Mouse (Mus musculus) heart, postnatal 36 days (tissue): ENCODE measurements around the gene Rapgef6. TPM values are rescaled to one million over a fixed set of nuclear protein-coding genes. Genes with fewer than 3 reads are reported as not detected.

Source experiments
- DNase-seq, 2 experiments: peaks; one replicate each; pipeline ENCODE4 v3.0.0; 2021 to 2022
- intact Hi-C: fragments of 180-260 bp; cut with DNase I; formaldehyde crosslinking; loops from one replicate; pipeline ENCODE4 v1.15.1; 2025
- total RNA-seq, 2 experiments: library from RNA; stranded (reverse); gene quantifications; 2 replicates each; pipeline ENCODE4 v1.2.3; 2021

The Rapgef6 gene
- total RNA-seq, 2 experiments from 2014 or later = 17.5 to 18.4 TPM

DNA sequence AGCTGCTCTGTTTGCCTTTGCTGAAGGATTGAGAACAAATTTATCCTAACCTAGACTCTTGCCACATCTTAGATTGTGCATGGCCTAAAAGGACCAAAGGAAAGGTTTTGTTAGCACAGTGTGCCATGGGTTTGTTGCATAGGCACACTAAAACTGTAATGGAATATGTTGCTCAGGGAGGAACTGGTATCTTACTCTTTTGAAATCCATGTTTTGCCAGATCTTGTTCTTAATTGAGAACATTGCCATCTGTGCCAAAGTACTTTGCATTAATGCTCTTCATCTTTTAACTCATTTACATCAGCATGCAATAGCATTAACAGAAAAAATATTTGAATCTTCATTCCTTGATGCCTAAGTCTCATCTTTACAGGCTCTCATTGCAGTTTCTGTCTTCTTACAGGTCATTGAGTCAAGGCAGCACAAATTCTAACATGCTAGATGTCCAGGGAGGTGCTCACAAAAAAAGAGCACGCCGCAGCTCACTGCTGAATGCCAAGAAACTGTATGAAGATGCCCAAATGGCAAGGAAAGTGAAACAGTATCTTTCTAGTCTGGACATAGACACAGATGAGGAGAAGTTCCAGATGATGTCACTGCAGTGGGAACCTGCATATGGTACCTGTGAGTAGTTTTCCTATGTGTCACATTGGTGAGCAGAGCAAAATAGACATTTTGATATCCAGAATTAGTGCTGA lies 153.3 kb downstream of the Rapgef6 start:
- intact Hi-C loops = no loop called here
- no peak for DNase-seq

DNA sequence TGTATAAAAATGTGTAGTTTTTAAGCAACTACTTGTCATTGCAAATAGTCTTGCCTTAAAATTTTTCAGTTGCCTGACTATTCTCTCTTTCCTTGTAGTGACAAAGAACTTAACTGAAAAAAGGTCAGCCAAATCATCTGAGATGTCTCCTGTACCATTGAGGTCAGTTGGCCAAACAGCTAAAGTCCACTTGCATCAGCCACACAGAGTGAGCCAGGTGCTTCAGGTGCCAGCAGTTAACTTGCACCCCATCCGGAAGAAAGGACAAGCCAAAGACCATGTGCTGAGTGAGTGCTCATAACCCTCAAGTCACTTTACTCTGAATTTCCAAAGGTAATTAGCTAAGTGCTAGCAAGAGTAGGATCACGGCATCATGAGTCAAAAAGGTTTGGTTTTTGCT lies 156.5 kb downstream of the Rapgef6 start:
- DNase-seq = no peak
- intact Hi-C loops = no loop called here

DNA sequence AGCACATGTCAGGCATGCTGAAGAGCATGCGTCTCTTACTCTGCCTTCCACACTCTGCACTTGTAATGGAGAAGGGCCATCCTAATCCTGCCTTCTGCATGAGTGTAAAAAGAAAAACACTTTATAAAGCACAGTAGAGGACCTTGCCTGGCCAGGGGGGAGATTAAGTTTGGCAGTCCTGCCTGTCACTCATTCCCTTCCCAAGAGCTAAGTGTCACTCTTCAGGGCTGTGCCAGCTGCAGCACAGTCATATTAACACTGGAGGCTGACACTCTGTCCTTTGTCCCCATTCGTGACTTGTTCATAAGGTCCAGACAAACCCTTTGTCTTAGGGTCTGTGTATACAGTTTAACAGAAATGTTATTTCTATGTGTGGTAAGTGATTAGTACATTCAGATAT lies 162.2 kb downstream of the Rapgef6 start:
- DNase-seq = no peak
- intact Hi-C loops = no loop called here

DNA sequence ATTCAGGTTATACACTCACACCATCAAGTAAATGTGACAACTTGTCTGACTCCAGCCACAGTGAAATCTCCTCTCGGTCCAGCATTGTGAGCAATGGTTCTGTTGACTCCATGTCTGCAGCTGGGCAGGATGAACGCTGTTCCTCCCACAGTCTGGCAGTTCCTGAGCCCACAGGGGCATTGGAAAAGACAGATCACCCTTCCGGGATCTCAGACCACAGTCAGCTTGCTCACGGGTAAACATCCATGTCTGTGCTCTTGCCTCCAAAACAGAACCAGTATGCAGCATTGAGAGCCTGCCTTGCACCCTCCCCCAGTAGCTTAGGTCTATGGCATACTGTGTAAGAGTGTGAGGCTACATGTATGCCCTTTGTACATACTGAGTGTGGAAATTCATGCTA lies 167.5 kb downstream of the Rapgef6 start:
- DNase-seq = no peak
- intact Hi-C loops = no loop called here

DNA sequence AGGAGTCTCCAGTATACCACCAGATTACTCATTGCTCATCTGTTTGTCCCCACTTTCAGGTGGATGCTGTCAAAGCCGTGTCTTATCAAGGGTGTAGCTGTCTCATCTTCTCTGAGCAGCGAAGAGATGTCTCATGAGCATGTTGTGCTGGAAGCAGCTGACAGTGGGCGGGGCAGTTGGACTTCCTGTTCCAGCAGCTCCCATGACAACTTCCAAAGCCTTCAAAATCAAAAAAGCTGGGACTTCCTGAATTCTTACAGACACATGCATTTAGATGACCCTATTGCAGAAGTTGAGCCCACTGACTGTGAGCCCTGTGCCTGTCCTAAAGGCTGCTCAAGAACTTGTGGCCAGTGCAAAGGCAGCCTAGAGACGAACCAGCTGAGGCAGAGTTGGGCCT lies 168.5 kb downstream of the Rapgef6 start:
- DNase-seq = peak; percentile 45 to 59
- intact Hi-C loops = no loop called here

DNA sequence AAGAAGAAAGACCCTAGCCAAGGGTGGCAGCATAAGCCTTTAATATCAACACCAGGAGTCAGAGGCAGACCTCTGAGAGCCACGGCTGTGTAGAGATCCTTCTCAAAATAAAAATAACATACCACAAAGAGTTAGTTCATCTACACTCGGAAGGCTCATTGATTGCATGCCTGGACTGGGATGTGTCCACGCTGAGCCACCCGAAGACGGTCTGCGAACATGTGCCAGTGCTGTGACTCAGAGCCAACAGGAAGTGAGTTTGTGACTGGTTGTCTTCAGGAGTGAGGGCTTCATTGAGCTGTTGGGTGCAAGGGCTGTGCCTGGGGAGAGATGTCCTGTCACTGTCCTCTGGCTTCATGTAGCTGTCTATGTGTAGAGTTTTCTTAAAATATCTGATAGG lies 171.0 kb downstream of the Rapgef6 start:
- intact Hi-C loops = no loop called here
- no peak for DNase-seq

DNA sequence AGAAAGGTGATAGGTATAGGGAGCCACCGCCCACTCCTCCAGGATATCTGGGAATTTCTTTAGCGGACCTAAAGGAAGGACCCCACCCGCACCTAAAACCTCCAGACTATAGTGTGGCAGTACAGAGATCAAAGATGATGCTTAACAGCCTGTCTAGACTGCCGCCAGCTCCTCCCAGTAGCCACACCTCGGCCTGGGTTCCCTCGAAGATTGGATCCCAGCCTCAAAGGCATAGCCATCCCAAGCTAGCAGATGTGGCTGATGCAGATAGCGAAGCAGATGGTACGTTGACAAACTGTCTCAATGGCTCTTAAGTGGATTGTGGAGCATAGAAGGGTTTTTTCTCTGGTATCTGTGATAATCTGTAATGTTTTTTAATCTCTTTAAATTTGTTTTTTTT lies 171.6 kb downstream of the Rapgef6 start:
- DNase-seq = no peak
- intact Hi-C loops = no loop called here

DNA sequence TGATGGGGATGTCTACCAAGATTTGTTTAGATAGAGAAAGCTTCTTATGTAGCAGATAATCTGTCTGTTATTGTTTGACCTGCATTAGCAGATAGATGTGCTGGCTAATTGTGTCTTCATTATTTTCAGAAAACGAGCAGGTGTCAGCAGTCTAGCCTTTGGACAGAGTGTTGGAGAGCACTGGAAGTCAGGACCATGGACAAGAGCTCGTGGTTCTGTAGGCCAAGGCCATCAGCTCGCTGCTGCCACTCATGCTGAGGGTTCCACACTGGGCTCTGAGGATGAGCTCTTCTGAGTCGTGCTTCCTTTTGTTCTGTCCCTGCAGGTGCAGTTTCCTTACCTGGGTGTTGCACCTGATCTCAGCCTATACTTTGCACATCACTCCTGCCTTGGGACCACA lies 173.3 kb downstream of the Rapgef6 start:
- DNase-seq = no peak
- intact Hi-C loops = no loop called here

DNA sequence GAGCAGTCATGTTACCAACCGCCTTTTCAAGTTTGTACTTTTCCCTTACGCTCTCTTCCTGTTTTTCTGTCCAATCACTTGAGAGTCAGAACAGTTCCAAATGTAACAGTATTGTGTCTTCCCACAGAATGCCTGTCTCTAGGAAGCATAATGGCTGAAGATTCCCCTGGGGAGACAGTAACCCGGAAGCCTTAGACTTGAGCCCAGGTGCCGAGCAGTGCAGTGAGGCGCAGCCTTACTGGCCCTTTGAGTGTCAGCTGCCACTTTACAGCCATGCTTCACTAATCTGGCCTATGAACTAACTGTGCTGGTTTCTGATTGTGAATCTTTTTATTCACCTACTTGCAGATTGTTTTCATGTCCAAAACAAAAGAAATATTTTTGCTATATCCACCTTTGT lies 175.0 kb downstream of the Rapgef6 start:
- intact Hi-C loops = no loop called here
- DNase-seq = no peak

DNA sequence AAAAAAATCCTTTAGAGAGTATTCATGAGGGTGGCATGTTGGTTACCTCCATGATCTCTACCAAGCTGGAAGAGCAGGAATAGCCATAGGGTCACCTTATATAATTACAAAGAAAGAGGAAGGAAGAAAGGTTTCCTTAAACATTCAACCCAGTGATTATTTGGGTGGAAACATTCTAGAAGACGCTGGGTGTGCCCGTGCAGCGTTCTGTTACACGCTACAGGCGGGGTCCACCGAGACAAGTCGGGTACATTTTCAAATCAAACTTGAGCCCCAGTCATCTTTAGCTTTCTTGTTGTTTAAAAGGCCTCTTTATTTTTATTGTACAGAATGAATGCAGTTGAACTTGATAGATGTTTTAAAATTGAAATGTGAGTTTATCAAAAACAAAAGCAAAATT lies 176.0 kb downstream of the Rapgef6 start:
- intact Hi-C loops = no loop called here
- no peak for DNase-seq

DNA sequence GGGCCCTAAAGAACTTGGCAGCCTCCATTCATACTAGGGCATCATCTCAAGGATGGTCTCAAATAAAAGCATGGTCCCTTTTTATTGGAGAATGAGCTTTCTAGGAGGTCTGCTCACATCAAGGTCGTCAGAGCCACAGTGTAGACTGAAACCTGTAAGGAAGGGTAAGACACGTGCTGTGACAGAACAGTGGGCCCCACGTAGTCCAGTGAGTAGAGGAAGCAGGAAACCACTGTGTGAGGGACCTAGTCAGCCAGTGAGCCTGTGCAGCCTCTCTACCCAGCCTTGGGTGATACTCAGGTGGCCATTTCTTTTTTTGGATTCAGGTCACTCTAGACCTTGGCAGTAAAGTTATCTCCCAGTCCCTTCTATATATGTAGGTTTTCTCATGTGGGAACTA lies 177.3 kb downstream of the Rapgef6 start:
- intact Hi-C loops = loop anchor here (5.0 kb wide), 1 partner anchor 287 kb away; no protein-coding TSS in a partner anchor
- no peak for DNase-seq

DNA sequence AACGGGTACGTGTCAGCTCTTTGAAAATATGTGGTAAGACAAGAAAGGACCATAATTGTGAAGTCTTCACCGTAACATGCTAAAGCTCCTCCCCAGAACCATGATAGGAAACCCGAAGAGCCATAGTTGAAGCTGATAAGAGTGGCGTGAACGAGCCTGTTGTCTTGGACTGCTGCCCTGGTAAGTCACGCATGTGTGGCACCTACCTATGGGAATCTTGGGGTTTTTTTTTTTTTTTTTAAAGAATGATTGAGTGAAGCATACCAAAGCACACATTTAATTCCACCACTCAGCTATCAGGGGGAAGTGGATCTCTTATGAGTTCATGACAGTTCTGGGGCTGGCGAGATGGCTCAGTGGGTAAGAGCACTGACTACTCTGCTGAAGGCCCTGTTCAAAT lies 179.2 kb downstream of the Rapgef6 start:
- DNase-seq = no peak
- intact Hi-C loops = loop anchor here (1.0 to 5.0 kb wide), 3 partner anchors 83 to 285 kb away; no protein-coding TSS in a partner anchor

DNA sequence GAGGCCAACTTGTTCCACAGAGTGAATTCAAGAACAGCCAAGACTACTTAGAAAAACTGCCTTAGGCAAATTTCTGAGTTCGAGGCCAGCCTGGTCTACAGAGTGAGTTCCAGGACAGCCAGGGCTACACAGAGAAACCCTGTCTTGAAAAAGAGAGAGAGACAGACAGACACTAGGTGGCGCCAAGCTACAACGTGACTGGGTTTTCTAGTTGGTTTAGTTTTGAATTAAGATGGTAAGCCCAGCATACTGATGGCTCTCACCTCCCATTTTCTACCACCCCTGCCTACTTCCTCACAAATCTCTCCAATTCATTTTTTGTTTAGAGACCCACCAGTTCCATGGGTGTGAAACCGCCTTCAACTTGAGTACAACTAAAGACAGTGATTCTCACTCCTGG lies 180.7 kb downstream of the Rapgef6 start:
- intact Hi-C loops = loop anchor here (1.0 to 5.0 kb wide), 3 partner anchors 160 to 284 kb away; no protein-coding TSS in a partner anchor
- DNase-seq = peak; percentile 78 to 85

DNA sequence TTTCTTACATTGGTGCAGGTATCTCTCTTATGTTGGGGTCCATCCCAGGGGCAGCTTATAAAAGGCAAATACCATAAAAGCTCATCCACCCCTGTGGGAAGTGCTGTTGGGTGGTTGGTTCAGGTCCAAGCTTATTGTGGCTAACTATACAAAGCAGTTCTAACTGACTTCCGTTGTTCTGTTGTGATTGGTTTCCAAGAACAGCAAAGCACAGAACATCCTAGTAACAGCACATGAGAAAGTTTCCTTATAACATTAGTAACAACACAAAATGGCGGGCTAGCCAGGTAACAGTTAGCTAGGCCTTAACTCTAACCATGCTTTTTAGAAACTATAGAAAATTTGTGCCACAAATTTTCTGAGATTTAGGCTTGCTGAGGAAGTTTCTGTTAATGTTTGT lies 185.5 kb downstream of the Rapgef6 start:
- DNase-seq = no peak
- intact Hi-C loops = no loop called here

DNA sequence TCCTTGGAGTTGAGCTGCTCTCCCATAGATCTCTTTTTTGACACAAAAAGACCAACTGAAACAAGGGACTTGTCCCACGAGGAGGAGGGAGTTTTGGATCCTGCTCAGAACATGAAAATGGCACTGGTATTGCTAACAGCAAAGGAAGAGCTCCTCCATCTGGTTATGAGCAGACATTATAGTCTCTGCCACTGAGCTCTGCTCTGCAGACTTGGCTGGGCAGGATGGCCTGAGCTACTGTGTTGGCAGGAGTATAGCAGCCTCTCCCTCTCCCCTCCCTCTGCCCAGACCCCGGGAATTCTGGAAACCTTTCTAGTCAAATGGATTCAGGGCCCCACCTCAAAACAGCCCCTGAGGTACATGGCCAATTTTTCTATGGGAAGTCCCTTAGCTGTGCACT lies 187.0 kb downstream of the Rapgef6 start:
- no peak for DNase-seq
- intact Hi-C loops = no loop called here

DNA sequence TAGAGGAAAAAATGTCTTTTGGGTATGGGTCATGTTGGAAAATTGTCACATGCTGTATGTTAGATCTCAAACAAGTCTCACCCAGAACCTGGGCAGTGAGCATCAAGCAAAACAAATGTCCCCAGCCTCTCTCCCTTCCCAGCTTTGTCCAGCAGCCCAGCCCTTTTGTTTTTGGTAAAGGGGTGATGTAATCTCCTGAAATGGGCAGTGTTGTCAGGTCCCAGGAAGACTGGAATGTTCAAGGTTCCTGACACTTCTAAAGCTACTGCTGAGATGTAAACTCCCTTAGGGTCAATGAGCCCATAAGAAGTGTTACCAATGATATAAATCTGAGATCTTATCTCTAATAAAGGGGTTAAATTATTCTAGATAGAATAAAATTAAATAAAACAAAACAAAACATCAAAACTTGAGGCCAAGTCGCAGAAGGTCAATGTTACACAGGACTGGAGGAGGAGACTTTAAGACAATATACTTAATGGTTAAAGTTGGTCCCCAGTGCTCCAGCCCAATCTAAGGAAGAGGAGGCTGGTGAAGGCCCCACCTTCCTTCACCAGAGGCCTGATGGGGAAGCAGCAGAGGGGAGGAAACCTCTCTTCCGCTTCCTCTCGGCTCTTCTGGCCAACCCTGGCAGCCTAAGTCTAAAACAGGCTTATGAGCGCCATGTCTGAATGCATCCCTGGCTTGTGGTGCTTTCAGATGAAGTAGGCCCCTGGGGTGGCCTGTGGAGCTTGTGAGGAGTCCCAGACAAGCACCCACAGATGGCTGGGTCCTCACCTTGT lies 188.1 kb downstream of the Rapgef6 start:
- intact Hi-C loops = no loop called here
- no peak for DNase-seq

DNA sequence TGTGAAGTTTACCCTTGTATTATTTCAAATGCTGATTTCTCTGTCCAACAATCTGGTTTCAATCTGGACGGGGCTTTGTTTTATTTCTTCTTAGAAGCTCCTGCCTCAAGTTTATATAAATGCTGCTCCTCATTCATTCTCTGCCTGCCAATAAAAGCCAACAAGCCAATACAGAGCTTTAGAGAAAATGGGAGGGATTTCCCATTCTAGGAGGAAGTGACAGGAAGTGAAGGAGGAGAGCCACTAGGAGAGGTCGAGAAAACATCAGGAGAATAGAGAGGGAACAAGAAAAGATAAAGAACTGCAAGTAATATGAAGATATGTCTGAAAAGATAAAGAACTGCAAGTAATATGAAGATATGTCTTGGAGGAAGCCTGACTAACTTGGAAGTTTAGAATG lies 190.2 kb downstream of the Rapgef6 start:
- intact Hi-C loops = no loop called here
- no peak for DNase-seq

DNA sequence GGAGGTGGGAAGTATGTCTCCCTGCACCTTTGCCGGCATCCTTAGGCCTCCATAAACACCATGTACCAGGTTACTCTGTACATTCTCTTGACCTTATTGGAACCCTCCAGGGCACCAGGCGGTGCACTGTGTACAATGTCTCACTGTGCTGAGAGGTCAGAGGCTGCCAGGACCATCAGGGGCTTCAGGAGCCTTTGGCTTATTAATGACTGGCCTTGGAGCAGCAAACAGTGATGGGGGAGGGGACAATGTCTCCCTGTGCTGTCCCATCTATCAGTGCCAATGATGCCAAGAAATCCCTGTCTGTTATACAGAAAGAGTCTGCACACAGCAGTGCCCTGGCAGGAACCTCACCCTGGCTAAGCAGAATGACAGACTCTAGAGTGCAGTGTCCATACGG lies 195.2 kb downstream of the Rapgef6 start:
- intact Hi-C loops = no loop called here
- no peak for DNase-seq

DNA sequence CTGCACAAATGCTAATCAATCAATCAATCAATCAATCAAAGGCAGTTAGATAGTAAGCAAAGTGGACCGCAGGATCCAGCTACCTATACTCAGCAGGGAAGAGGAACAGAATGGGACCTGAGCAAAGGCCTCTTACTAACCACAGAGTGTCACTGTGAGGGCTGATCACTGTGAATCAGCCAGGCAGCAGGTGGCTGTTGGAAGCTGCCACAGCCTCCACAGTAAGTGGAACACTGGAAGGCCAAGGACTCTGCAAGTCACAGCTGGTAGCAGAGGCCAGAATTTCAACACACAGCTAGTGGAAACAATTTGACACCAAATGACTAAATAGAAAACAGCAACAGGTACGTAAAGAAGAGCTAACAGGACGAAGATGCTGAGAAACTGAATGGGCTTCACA lies 196.0 kb downstream of the Rapgef6 start:
- intact Hi-C loops = no loop called here
- no peak for DNase-seq

DNA sequence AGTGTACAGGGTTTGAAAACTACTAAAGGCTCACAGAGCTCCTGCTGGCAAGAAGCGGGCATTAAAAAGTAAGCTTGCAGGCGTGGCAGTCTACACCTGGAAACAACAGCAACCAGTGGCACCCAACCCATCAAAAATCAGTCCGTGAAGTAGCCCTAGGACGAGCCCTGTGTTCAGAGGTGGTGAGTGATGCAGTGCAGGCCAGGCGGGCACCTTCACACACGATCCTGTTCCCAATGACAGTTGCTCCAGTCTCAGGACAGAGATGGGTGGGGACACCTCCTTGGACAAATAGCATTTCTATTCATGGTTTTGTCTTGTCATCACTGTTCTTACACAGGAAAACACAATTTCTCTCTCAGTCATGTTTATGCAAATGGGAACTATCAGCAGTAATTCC lies 199.4 kb downstream of the Rapgef6 start:
- intact Hi-C loops = no loop called here
- DNase-seq = no peak

DNA sequence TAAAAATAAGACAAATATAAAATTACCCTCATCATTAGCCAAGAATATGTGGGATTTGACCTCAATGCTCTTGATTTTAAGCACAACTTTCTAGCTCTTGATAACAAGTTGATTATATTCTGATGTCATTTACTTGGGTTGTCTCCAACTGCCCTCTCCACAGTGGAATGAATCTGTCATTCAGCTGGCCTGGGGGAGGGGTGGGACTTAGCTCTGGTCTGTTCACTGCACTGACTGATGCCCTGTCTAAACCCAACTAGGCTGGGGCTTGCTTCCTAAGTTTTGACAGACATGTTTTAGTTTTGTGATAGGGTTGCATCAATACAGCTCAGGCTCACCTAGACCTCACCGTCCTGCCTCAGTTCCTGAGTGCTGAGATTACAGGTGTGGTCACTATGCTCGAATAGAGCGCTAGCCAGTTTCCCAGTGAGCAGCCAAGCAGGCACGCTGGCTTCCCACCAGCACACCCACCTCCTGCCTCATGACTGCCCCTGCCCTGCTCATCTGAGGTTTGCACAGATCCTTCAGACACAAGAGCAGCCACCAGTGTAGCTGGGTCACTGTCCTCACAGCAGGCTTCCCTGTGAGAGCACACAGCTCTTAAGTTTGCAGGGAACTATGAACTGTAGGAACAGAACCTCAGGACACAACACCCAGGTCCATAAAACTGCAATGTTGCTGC lies 201.8 kb downstream of the Rapgef6 start:
- DNase-seq = no peak
- intact Hi-C loops = no loop called here
